9 mouse cellular contexts compared by ENCODE assay signal in the genomic region with DNA sequence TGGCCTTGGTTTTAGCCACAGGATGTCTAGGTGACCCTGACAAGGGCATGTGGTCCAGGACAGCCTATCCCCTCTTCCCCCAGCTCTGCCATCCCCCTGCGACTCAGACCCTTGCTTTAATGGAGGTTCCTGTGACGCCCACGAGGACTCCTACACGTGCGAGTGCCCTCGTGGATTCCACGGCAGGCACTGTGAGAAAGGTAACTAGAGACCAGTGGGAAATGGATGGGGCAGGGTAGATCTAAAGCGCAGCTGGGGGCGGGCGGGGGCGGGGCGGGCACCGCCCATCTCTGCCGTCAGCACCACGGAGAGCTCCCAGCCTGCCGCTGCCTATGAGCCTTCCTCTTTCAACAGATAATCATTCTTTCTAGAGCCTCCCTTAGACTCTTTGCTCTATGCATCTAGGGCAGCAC. TPM values are rescaled to one million over a fixed set of nuclear protein-coding genes. Genes with fewer than 3 reads are reported as not detected.
DNase-seq lines count a peak whose midpoint lies in the region; ATAC-seq lines count a peak whose summit lies in the region.
"Had no signal": no experiment of that assay in that cellular context is flagged by ENCODE, and none has a peak within 500 bp of the region (broad histone marks: within the 10 kb centered on the region; RNA-seq: fewer than 3 reads in every experiment).

No protein-coding gene starts in this region.

- WGBS in hindbrain, embryonic 13.5 days, result 1% methylated on average over 16 of the region's 16 CpGs

- H3K36me3 ChIP-seq in hindbrain, embryonic 13.5 days, result no peaks in the 10 kb centered on the region

- H3K9ac ChIP-seq in hindbrain, embryonic 13.5 days, result 0 out of 2 replicates have a peak overlapping the region, but pooled peaks have one; percentile 31

- peak; percentile 80 for ATAC-seq in hindbrain, embryonic 13.5 days (ENCODE audit: low FRiP score)
- peak; percentile 81 for ATAC-seq in megakaryocyte-erythroid progenitor cell, adult 5-6 weeks (replicated peaks; ENCODE audit: low FRiP score, low TSS enrichment, poor library complexity, severe bottlenecking)

- peak; percentile 7 for DNase-seq in right cerebral cortex, postnatal 4 days
- no peak for DNase-seq in right cerebral cortex, adult 2 months (ENCODE audit: low spot score in 2 of 2)
- DNase-seq in brain, adult 2 months (ENCODE audit: low read depth, low spot score), result peak; percentile 13
- peak; percentile 62 for DNase-seq in yolk sac, embryonic 10.5 days (ENCODE audit: low spot score)
- DNase-seq in layer of hippocampus, adult 8-10 months (ENCODE audit: low spot score in 2 of 2), result no peak
- DNase-seq in urinary bladder, adult 18-20 months (ENCODE audit: low spot score in 2 of 2), result no peak

- no peak overlapping the region for H3K27ac ChIP-seq in hindbrain, embryonic 13.5 days

- H3K27me3 ChIP-seq in hindbrain, embryonic 13.5 days, result no peaks in the 10 kb centered on the region

- H3K4me1 ChIP-seq in hindbrain, embryonic 13.5 days (replicated peaks), result peaks cover 5% of the 10 kb centered on the region

- H3K9me3 ChIP-seq in hindbrain, embryonic 13.5 days, result no peaks in the 10 kb centered on the region

- peak overlapping the region; percentile 23 for H3K4me3 ChIP-seq in hindbrain, embryonic 13.5 days
- H3K4me3 ChIP-seq: erythroblast, embryonic 14.5 days had no signal

- peak overlapping the region; percentile 48 for H3K4me2 ChIP-seq in hindbrain, embryonic 13.5 days

RNA-seq across cellular contexts. Expression of a gene that starts 33.3 kb away (rescaled TPM):
- 35.8 and 36.2 TPM in 2 replicates for polyA plus RNA-seq in hindbrain, embryonic 13.5 days (2015; fragmentation: Nextera tagmentation; extraction: Ambion mirVana)
- 16.7 and 20.3 TPM in 2 replicates for total RNA-seq in megakaryocyte-erythroid progenitor cell, adult 5-6 weeks (2014; fragmentation: Nextera tagmentation)
- total RNA-seq in megakaryocyte-erythroid progenitor cell, adult 5-6 weeks (2017), result 23.6 and 29.4 TPM in 2 replicates
- total RNA-seq in layer of hippocampus, adult 8-10 months (2022), result 10 to 100 TPM; 20.7 to 25.8 (median 22.0) TPM

RNA-seq across cellular contexts. Expression of a gene that starts 36.8 kb away (rescaled TPM):
- polyA plus RNA-seq in hindbrain, embryonic 13.5 days (2015; fragmentation: Nextera tagmentation; extraction: Ambion mirVana), result 8.8 and 9.3 TPM in 2 replicates
- 0.27 TPM in 1 of 2 replicates, not detected in the other for total RNA-seq in megakaryocyte-erythroid progenitor cell, adult 5-6 weeks (2014; fragmentation: Nextera tagmentation)
- total RNA-seq in megakaryocyte-erythroid progenitor cell, adult 5-6 weeks (2017), result not detected in 2 replicates
- 10 to 100 TPM in 3 of 4 experiments, 1 to 10 TPM in 1; 9.9 to 13.5 (median 12.4) TPM for total RNA-seq in layer of hippocampus, adult 8-10 months (2022)
- polyA plus RNA-seq: erythroblast, embryonic 14.5 days had no signal

Comparison
In these comparisons a context has a peak if more than half of its experiments do, and no peak if none do; other contexts are left out.
1. DNase-seq: peak in right cerebral cortex, postnatal 4 days (single experiment), brain, adult 2 months (single experiment) and yolk sac, embryonic 10.5 days (single experiment); none in right cerebral cortex, adult 2 months (0 of 2), layer of hippocampus, adult 8-10 months (0 of 2) and urinary bladder, adult 18-20 months (0 of 2).
2. RNA of a gene that starts 36.8 kb away (total RNA-seq): 9.9 to 13.5 TPM in layer of hippocampus, adult 8-10 months; 0.27 TPM in megakaryocyte-erythroid progenitor cell, adult 5-6 weeks; every median in the first group is over 4 times any median in the second.